Mouse (Mus musculus): Measurements from ENCODE around the gene Ccnt2.
A peak's percentile ranks its signal among the peaks of the same experiment; 100 is the strongest.
"Not testable (repeated sequence)": the region's sequence is repeated elsewhere in the genome, so short reads cannot be mapped to it uniquely, and the experiment has no call there.

Gene Ccnt2

DNA sequence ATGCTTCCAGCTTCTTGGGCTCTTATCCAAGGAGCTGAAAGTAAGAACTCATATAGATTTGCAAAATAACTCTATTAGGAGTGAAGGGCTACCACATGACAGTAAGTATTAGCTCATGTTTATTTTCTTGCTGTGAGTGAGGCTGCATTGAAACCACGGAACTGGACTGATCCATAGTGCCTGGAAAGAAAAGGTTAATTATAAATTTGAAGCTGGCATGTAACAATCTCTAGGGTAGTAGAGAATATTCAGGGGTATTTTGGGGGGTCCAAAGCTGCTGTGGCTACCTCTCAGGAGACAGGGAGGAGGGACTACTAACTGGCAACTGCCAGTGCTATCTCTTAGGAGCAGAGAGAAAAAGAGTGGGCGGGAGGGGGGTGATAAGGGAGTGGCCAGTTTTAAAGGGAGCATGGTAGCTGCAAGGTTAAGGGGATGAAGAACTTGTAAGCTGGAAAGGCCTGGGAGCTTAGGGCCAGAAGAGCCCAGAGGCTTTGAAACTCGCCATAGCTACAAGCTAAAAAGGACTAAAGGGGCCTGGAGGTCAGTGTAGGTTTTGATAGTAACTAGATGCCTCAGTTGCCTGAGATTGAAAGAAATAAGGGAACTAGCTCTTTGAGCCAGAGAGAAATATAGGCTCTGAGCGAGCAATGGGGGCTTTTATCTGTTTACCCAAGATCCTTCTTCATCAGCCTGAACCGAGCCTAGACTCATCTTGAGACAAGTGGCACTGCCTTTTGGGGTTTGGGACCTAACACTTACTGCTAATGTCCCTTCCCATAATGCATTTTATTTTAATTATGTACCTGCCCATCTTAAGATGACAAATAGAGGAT is 17.4 kb upstream of the Ccnt2 start:
- no peak for TF ChIP-seq POU5F1 (IDR thresholded peaks at IDR 0.05; ENCODE audit: borderline replicate concordance, low read length)
- Histone ChIP-seq H3K9me3 (ENCODE audit: low read length) (no peaks in the 10 kb centered on the region), H3K4me1 (replicated peaks; ENCODE audit: low read depth, low read length) (peaks cover 14% of the 10 kb centered on the region), H3K36me3 (ENCODE audit: insufficient read depth, low read length) (no peaks in the 10 kb centered on the region), H3K27me3 (ENCODE audit: insufficient read depth, low read length) (no peaks in the 10 kb centered on the region), H3K4me3 (replicated peaks; ENCODE audit: low read length) (no peak overlapping the region)

DNA sequence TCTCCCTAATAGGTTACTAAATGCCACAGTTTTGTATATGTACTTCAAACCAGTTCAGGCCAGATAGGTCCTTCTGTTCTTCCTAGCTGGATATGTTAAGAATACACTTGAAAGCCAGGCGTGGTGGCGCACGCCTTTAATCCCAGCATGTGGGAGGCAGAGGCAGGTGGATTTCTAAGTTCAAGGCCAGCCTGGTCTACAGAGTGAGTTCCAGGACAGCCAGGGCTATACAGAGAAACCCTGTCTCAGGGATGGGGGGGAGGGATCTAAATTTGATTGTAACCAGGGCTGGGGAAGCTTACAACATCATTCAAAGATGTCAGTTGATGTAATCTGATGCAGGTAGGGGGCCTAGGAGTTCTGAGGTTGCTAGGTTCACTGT is 16.8 kb upstream of the Ccnt2 start:
- H3K9me3 ChIP-seq (ENCODE audit: low read length); H3K27me3 ChIP-seq (ENCODE audit: insufficient read depth, low read length); H3K4me3 ChIP-seq (replicated peaks; ENCODE audit: low read length); H3K36me3 ChIP-seq (ENCODE audit: insufficient read depth, low read length): not testable (repeated sequence)
- peaks cover 14% of the 10 kb centered on the region for H3K4me1 ChIP-seq (replicated peaks; ENCODE audit: low read depth, low read length)

DNA sequence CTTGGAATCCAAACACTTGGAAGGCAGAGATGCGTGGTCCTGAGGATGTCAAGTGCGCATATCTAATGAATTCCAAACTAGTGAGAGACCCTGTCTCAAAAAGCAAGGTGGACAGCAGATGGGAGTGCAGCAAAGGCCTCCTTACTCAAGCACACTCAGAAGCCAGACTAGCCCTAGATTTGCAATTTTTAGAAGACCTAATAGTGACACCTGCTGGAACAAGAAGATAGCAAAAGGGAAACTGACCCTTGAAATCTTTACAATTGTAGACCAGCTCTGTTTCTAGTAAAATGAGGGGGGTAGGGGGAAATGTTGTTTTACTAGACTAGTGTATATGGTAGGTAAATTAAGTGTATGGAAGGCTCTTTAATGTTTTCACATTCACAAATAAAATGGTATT is 8.5 kb upstream of the Ccnt2 start:
- H3K4me1 ChIP-seq (replicated peaks; ENCODE audit: low read depth, low read length): no peaks in the 10 kb centered on the region
- H3K36me3 ChIP-seq (ENCODE audit: insufficient read depth, low read length): no peaks in the 10 kb centered on the region
- TF ChIP-seq POU5F1 (IDR thresholded peaks at IDR 0.05; ENCODE audit: borderline replicate concordance, low read length): no peak
- peak; percentile 29 for TF ChIP-seq CTCF (conservative IDR thresholded peaks at IDR 0.05; ENCODE audit: low read length)
- H3K9me3 ChIP-seq (ENCODE audit: low read length): no peaks in the 10 kb centered on the region
- H3K4me3 ChIP-seq (replicated peaks; ENCODE audit: low read length): no peak overlapping the region
- H3K27me3 ChIP-seq (ENCODE audit: insufficient read depth, low read length): no peaks in the 10 kb centered on the region

DNA sequence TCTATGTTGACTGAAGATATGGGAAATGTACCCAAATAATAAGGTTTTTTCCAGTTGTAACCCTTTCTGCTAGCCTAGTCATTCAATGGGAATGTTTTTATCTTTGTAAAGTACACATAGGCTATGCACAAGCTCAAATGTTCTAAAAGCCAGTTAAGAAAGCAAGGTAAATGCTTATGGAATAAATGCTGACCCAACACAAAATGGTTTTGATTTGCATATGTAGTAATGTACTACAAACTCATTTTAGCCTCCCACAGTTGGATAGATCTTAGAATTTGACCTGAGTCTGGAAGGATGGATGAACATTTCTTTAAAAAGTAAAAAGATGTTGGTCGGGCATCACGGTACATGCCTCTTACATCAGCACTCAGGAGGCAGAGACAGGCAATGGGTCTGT is 7.2 kb upstream of the Ccnt2 start:
- H3K4me3 ChIP-seq (replicated peaks; ENCODE audit: low read length): no peak overlapping the region
- H3K36me3 ChIP-seq (ENCODE audit: insufficient read depth, low read length): peaks cover 7% of the 10 kb centered on the region
- H3K9me3 ChIP-seq (ENCODE audit: low read length): no peaks in the 10 kb centered on the region
- peaks cover 3% of the 10 kb centered on the region; the same call in 1 of the 2 replicates for H3K4me1 ChIP-seq (replicated peaks; ENCODE audit: low read depth, low read length)
- no peak for TF ChIP-seq CTCF (conservative IDR thresholded peaks at IDR 0.05; ENCODE audit: low read length)
- no peak for TF ChIP-seq POU5F1 (IDR thresholded peaks at IDR 0.05; ENCODE audit: borderline replicate concordance, low read length)
- no peaks in the 10 kb centered on the region for H3K27me3 ChIP-seq (ENCODE audit: insufficient read depth, low read length)

DNA sequence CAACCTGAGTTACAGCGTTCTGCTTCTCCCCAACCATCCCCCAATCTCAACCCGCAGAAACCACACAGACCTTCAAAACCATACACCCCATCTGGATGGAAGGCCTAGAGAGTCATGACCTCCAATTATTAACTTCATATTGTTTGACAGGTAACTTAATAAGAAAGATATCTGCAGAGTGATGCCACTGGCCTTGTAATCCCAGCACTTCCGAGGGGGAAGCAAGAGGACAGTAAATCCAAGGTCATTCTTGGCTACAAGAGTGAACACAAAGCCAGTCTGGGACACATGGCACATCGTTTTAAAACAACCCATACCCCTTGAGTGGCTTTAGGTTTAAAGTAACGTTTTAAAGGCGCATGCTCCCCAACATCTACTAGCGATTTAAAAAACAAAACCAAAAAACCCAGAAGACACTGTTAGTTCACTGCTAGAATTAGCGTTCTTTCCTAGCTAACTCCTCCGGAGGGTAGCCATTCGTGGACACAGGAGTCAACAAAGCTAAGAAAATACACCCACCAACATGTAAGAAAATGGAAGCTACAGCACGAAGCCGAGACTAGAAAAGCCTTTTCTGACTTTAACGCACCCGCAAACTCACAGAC is 664 bp upstream of the Ccnt2 start:
- Histone ChIP-seq H3K9me3 (ENCODE audit: low read length) (no peaks in the 10 kb centered on the region), H3K4me3 (replicated peaks; ENCODE audit: low read length) (peak overlapping the region; percentile 96), H3K4me1 (replicated peaks; ENCODE audit: low read depth, low read length) (peaks cover 42% of the 10 kb centered on the region), H3K27me3 (ENCODE audit: insufficient read depth, low read length) (no peaks in the 10 kb centered on the region), H3K36me3 (ENCODE audit: insufficient read depth, low read length) (peaks cover 26% of the 10 kb centered on the region)
- no peak for TF ChIP-seq POU5F1 (IDR thresholded peaks at IDR 0.05; ENCODE audit: borderline replicate concordance, low read length)

DNA sequence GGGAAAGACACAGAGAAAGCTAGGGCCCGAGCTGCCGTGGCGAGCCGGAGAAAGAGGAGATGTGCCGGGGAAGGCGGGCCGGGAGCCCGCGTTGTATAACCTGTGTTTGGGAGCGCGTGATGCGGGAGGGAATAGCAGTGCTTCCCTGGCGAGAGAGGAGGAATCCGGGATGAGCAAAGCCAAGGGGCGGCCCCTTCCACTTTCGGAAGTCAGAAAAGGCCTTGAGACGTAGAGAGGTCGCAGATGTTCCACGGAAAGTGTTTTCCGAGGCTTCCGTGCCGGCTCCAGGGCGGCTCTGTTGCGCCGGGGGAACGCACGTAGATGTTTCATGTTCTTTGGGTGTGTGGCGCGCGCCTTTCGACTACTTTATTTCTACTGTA is 527 bp downstream of the Ccnt2 start:
- peak overlapping the region; percentile 96 for H3K4me3 ChIP-seq (replicated peaks; ENCODE audit: low read length)

DNA sequence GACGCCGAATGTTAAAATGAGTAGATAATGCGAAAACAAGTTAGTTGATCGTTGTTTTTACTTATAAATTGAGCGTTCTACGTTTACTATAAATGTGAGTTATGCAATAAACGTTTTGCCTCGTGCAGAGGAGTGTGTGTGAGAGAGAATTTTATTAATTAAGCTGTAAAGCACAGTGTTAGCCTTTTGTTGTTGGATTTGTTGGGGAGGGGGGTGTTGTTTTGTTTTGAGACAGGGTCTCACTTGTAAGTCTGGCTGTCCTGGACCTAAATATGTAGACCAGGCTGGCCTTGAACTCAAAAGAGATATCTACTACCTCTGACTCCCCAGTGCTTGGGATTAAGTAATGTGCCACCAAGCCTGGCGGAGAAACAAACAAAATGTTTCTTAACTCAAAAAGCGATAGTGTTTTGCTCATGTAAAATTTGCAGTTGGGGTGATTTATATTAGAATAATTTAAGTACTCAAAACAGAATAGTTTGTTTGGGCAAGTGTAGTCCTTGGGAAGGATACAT is 1.3 kb downstream of the Ccnt2 start:
- peaks cover 61% of the 10 kb centered on the region for H3K4me1 ChIP-seq (replicated peaks; ENCODE audit: low read depth, low read length)
- TF ChIP-seq NANOG (IDR thresholded peaks at IDR 0.05; ENCODE audit: borderline replicate concordance, low read length) (no peak), CTCF (conservative IDR thresholded peaks at IDR 0.05; ENCODE audit: low read length) (no peak), POU5F1 (IDR thresholded peaks at IDR 0.05; ENCODE audit: borderline replicate concordance, low read length) (no peak)
- H3K36me3 ChIP-seq (ENCODE audit: insufficient read depth, low read length): peaks cover 42% of the 10 kb centered on the region
- no peaks in the 10 kb centered on the region for H3K9me3 ChIP-seq (ENCODE audit: low read length)
- peak overlapping the region; percentile 96 for H3K4me3 ChIP-seq (replicated peaks; ENCODE audit: low read length)
- no peaks in the 10 kb centered on the region for H3K27me3 ChIP-seq (ENCODE audit: insufficient read depth, low read length)

More for the DNA sequence above, 527 bp downstream of the Ccnt2 start:
- TF ChIP-seq POU5F1 (IDR thresholded peaks at IDR 0.05; ENCODE audit: borderline replicate concordance, low read length): no peak
- no peak for TF ChIP-seq CTCF (conservative IDR thresholded peaks at IDR 0.05; ENCODE audit: low read length)
- TF ChIP-seq NANOG (IDR thresholded peaks at IDR 0.05; ENCODE audit: borderline replicate concordance, low read length): no peak
- Histone ChIP-seq H3K4me1 (replicated peaks; ENCODE audit: low read depth, low read length) (peaks cover 53% of the 10 kb centered on the region), H3K9me3 (ENCODE audit: low read length) (no peaks in the 10 kb centered on the region), H3K36me3 (ENCODE audit: insufficient read depth, low read length) (peaks cover 38% of the 10 kb centered on the region), H3K27me3 (ENCODE audit: insufficient read depth, low read length) (no peaks in the 10 kb centered on the region)

DNA sequence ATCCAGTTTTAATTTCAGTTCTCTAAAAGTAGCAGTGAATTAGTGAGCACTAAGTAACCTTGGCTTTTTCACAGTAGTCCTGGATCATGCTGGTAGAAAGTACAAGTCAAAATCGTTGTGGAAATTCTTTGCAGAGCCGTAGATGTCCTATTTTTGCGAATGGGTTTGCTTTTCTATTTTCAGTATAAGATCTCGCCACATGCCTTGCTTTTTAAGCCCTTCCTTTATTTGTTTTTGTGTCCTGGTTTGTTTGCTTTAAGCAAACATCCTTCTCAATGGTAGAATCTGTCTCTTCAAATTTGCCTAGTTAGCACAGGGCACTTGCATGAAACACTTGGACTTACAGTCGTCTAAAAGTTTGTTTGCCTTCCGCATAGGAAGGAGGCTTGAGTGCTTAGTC is 2.3 kb downstream of the Ccnt2 start:
- TF ChIP-seq POU5F1 (IDR thresholded peaks at IDR 0.05; ENCODE audit: borderline replicate concordance, low read length) (no peak), NANOG (IDR thresholded peaks at IDR 0.05; ENCODE audit: borderline replicate concordance, low read length) (no peak), CTCF (conservative IDR thresholded peaks at IDR 0.05; ENCODE audit: low read length) (no peak)
- H3K36me3 ChIP-seq (ENCODE audit: insufficient read depth, low read length): peaks cover 45% of the 10 kb centered on the region
- peak overlapping the region; percentile 96 for H3K4me3 ChIP-seq (replicated peaks; ENCODE audit: low read length)
- H3K9me3 ChIP-seq (ENCODE audit: low read length): no peaks in the 10 kb centered on the region
- H3K4me1 ChIP-seq (replicated peaks; ENCODE audit: low read depth, low read length): peaks cover 71% of the 10 kb centered on the region
- no peaks in the 10 kb centered on the region for H3K27me3 ChIP-seq (ENCODE audit: insufficient read depth, low read length)

DNA sequence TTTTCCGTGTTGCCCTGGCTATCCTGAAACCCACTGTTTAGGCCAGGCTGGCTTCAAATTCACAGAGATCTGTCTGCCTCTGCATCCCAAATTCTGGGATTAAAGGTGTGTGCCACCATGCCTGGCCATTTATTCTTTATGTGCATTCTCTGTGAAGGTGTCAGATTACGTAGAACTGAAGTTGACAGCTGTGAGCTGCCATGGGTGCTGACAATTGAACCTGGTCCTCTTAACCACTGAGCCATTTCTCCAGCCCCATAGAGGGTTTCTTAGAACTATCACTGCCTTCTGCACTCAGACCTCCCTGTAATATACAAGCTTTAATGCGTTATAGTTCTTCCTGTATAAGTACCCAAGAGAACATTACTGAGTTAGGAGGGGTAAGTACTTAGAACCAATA is 4.6 kb downstream of the Ccnt2 start:
- TF ChIP-seq POU5F1 (IDR thresholded peaks at IDR 0.05; ENCODE audit: borderline replicate concordance, low read length) (no peak), CTCF (conservative IDR thresholded peaks at IDR 0.05; ENCODE audit: low read length) (no peak), NANOG (IDR thresholded peaks at IDR 0.05; ENCODE audit: borderline replicate concordance, low read length) (no peak)
- no peaks in the 10 kb centered on the region for H3K9me3 ChIP-seq (ENCODE audit: low read length)

More for the DNA sequence above, 4.6 kb downstream of the Ccnt2 start:
- peaks cover 49% of the 10 kb centered on the region for H3K36me3 ChIP-seq (ENCODE audit: insufficient read depth, low read length)
- no peak overlapping the region for H3K4me3 ChIP-seq (replicated peaks; ENCODE audit: low read length)
- H3K4me1 ChIP-seq (replicated peaks; ENCODE audit: low read depth, low read length): peaks cover 81% of the 10 kb centered on the region
- no peaks in the 10 kb centered on the region for H3K27me3 ChIP-seq (ENCODE audit: insufficient read depth, low read length)
